Mouse (Mus musculus): ENCODE results near the gene Cltc. TPM values are rescaled to one million over a fixed set of nuclear protein-coding genes. Genes with fewer than 3 reads are reported as not detected.

Cltc gene
- total and polyA plus RNA-seq, 3 experiments = 63.2 to 147 (median 143) TPM

GRCm38 (mm10) chr11:86757142-86757479 lies 254 bp downstream of the Cltc start:
- peaks cover 32% of the 10 kb centered on the region for H3K36me3 ChIP-seq (ENCODE audit: control insufficient read depth, insufficient read depth, low read length)
- WGBS = under 1% methylated on average over 18 of the region's 18 CpGs
- peak overlapping the region; percentile 93 for H3K4me3 ChIP-seq
- DNase-seq = no peak
- intact Hi-C loops (cut with DNase I) = loop anchor here (2.0 to 5.0 kb wide), 5 partner anchors 26 to 238 kb away; partner anchors contain the start of genes Dhx40, Ptrh2 and Vmp1
- TF ChIP-seq POLR2A (IDR thresholded peaks at IDR 0.05; ENCODE audit: insufficient read depth, low read depth, low read length) (no peak), CTCF (IDR thresholded peaks at IDR 0.05) (no peak), EP300 (IDR thresholded peaks at IDR 0.05; ENCODE audit: insufficient read depth, low read depth, low read length) (no peak)
- peaks cover 7% of the 10 kb centered on the region for H3K79me2 ChIP-seq (replicated peaks; ENCODE audit: control insufficient read depth, insufficient read depth, low read length)
- peaks cover 8% of the 10 kb centered on the region for H3K4me1 ChIP-seq (ENCODE audit: control insufficient read depth, insufficient read depth, low read length)
- no peaks in the 10 kb centered on the region for H3K27me3 ChIP-seq (ENCODE audit: control insufficient read depth, insufficient read depth, low read length)
- peak overlapping the region; percentile 98 for H3K27ac ChIP-seq
- peak overlapping the region; percentile 90 for H3K9ac ChIP-seq (ENCODE audit: low read depth, low read length)

DNA sequence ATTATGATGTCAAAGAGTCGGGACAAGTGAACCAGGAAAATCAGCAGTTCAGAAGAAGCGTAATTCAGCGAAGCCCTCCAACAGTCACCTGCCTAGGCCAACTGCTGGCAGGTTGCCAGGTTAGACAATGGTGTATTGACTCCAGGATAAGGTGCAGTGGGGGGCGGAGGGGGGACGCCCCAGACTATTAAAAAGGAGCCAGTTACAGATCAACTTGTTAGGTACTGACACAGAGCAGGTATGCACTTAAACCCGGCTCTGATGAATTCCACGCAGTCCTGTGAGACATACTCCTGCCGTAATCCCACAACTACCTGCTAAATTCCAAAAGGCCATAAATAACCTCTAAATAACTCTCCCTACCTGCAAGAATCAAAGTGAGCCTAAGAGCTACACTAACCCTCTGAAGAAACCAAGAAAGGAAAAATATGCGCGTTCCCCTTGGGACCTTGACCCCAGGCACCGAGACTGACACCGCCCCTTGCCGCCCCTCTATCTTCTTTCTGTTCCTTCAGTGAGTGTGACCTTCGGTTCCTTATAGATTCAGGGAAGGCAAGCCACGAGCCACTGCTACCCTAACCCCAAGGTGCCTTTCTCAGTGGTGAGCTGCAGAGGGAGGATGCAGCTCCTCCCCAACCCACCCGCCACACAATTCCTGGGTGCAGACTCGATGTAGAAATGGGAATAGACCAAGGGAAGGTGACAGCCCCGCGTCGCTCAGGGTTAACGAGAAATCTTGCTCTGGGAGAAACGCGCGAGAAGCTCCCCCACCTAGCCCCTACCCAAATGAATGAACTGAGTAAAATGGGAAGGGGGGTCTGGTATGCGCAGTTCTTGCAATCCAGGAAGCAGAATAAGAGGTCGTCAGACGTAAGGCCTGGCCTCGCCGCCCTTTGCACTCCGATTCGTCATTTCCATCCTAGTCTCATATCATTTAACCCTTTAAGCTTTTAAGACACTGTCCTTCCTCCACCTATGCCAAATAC lies 916 bp downstream of the Cltc start:
- Histone ChIP-seq H3K4me1 (ENCODE audit: control insufficient read depth, insufficient read depth, low read length) (peaks cover 10% of the 10 kb centered on the region), H3K79me2 (replicated peaks; ENCODE audit: control insufficient read depth, insufficient read depth, low read length) (peaks cover 7% of the 10 kb centered on the region), H3K9ac (ENCODE audit: low read depth, low read length) (peak overlapping the region; percentile 90), H3K27me3 (ENCODE audit: control insufficient read depth, insufficient read depth, low read length) (no peaks in the 10 kb centered on the region), H3K27ac (peak overlapping the region; percentile 98), H3K4me3 (peak overlapping the region; percentile 93), H3K36me3 (ENCODE audit: control insufficient read depth, insufficient read depth, low read length) (peaks cover 32% of the 10 kb centered on the region)
- WGBS = under 1% methylated on average over 31 of the region's 31 CpGs
- DNase-seq = peak; percentile 60 to 61
- intact Hi-C loops (cut with DNase I) = loop anchor here (2.0 to 5.0 kb wide), 5 partner anchors 26 to 238 kb away; partner anchors contain the start of genes Dhx40, Ptrh2 and Vmp1
- TF ChIP-seq CTCF (IDR thresholded peaks at IDR 0.05) (no peak), POLR2A (IDR thresholded peaks at IDR 0.05; ENCODE audit: insufficient read depth, low read depth, low read length) (no peak; the same call in 1 of the 2 replicates)

- Histone ChIP-seq H3K4me3 (no peak overlapping the region), H3K27me3 (ENCODE audit: control insufficient read depth, insufficient read depth, low read length) (no peaks in the 10 kb centered on the region), H3K36me3 (ENCODE audit: control insufficient read depth, insufficient read depth, low read length) (peaks cover 48% of the 10 kb centered on the region), H3K4me1 (ENCODE audit: control insufficient read depth, insufficient read depth, low read length) (peaks cover 13% of the 10 kb centered on the region), H3K27ac (no peak overlapping the region), H3K9ac (ENCODE audit: low read depth, low read length) (no peak overlapping the region), H3K79me2 (replicated peaks; ENCODE audit: control insufficient read depth, insufficient read depth, low read length) (peaks cover 7% of the 10 kb centered on the region)
- no peak for TF ChIP-seq POLR2A (IDR thresholded peaks at IDR 0.05; ENCODE audit: insufficient read depth, low read depth, low read length)
- TF ChIP-seq EP300 (IDR thresholded peaks at IDR 0.05; ENCODE audit: insufficient read depth, low read depth, low read length) = no peak
- TF ChIP-seq CTCF (IDR thresholded peaks at IDR 0.05) = no peak
- intact Hi-C loops (cut with DNase I) = no loop called here
- DNase-seq = no peak
Measured at GRCm38 (mm10) chr11:86752404-86752803, 5.0 kb downstream of the Cltc start.

- TF ChIP-seq POLR2A (IDR thresholded peaks at IDR 0.05; ENCODE audit: insufficient read depth, low read depth, low read length) (no peak), EP300 (IDR thresholded peaks at IDR 0.05; ENCODE audit: insufficient read depth, low read depth, low read length) (no peak), CTCF (IDR thresholded peaks at IDR 0.05) (no peak)
- 75% methylated on average over 1 of the region's 1 CpGs for WGBS
- H3K27ac ChIP-seq = no peak overlapping the region
- intact Hi-C loops (cut with DNase I) = no loop called here
- no peak overlapping the region for H3K4me3 ChIP-seq
- DNase-seq = no peak
- H3K27me3 ChIP-seq (ENCODE audit: control insufficient read depth, insufficient read depth, low read length) = no peaks in the 10 kb centered on the region
- H3K79me2 ChIP-seq (replicated peaks; ENCODE audit: control insufficient read depth, insufficient read depth, low read length) = peaks cover 3% of the 10 kb centered on the region; the same call in 1 of the 2 replicates
- H3K4me1 ChIP-seq (ENCODE audit: control insufficient read depth, insufficient read depth, low read length) = peaks cover 18% of the 10 kb centered on the region
- H3K36me3 ChIP-seq (ENCODE audit: control insufficient read depth, insufficient read depth, low read length) = peaks cover 57% of the 10 kb centered on the region
- H3K9ac ChIP-seq (ENCODE audit: low read depth, low read length) = no peak overlapping the region
Measured at GRCm38 (mm10) chr11:86751010-86751409, 6.4 kb downstream of the Cltc start.

- Histone ChIP-seq H3K9ac (ENCODE audit: low read depth, low read length) (no peak overlapping the region), H3K4me3 (no peak overlapping the region), H3K4me1 (ENCODE audit: control insufficient read depth, insufficient read depth, low read length) (peaks cover 24% of the 10 kb centered on the region), H3K27ac (peak overlapping the region; percentile 12), H3K79me2 (replicated peaks; ENCODE audit: control insufficient read depth, insufficient read depth, low read length) (peaks cover 6% of the 10 kb centered on the region; the same call in 1 of the 2 replicates), H3K36me3 (ENCODE audit: control insufficient read depth, insufficient read depth, low read length) (peaks cover 60% of the 10 kb centered on the region), H3K27me3 (ENCODE audit: control insufficient read depth, insufficient read depth, low read length) (no peaks in the 10 kb centered on the region)
- WGBS = 24% methylated on average over 3 of the region's 3 CpGs
- DNase-seq = no peak
- TF ChIP-seq POLR2A (IDR thresholded peaks at IDR 0.05; ENCODE audit: insufficient read depth, low read depth, low read length) (no peak), EP300 (IDR thresholded peaks at IDR 0.05; ENCODE audit: insufficient read depth, low read depth, low read length) (no peak)
- intact Hi-C loops (cut with DNase I) = no loop called here
Measured at GRCm38 (mm10) chr11:86749776-86750423, 7.5 kb downstream of the Cltc start.

All from heart, adult 2 months (tissue).